In the genomic region with DNA sequence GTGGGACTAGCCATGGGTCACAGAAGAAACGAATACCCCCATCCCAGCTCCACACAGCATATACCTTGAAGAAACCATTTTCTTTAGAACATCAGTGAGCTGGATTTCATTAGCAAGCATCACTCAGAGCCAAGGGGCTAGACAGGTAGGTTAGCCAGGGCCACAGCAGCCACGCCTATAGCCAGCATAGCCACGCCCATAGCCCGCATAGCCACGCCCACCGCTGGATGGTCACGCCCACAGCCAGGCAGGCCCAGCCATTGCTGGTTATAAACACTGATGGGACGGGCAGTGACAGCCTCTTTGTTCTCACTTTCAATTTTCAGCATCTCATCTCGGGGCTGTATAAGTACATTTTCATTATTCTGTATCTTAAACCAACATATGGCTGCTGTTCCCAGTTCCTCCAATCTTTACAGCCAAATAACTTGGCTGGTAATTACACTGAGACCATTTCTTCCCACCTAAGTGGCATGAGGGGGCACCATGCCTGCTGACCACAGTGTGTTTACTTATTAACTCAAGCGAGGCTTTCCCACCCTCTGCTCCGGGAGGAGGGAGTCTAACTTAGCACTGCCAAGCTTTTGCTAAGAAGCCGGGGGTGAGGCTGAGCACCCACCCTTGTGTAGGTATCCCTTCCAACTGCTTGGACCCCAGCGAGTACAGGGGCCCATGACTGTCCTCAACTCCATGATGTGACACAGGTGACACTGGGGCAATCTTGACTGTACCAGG, we compare ENCODE assay signal across 11 mouse cellular contexts. TPM values are rescaled to one million over a fixed set of nuclear protein-coding genes. Genes with fewer than 3 reads are reported as not detected.
DNase-seq lines count a peak whose midpoint lies in the region; ATAC-seq lines count a peak whose summit lies in the region.
"Had no signal": no experiment of that assay in that cellular context is flagged by ENCODE, and none has a peak within 500 bp of the region (broad histone marks: within the 10 kb centered on the region; RNA-seq: fewer than 3 reads in every experiment).

No protein-coding gene starts in this region.

- ATAC-seq in erythroid progenitor cell, adult 5-6 weeks (replicated peaks; ENCODE audit: low FRiP score, poor library complexity, severe bottlenecking) = peak; percentile 86
- peak; percentile 68 for ATAC-seq in kidney, embryonic 15.5 days (replicated peaks; ENCODE audit: low FRiP score)

- H3K27me3 ChIP-seq in kidney, embryonic 15.5 days = no peaks in the 10 kb centered on the region
- H3K27me3 ChIP-seq: limb, embryonic 12.5 days had no signal

- peak overlapping the region; percentile 89 for H3K27ac ChIP-seq in kidney, embryonic 15.5 days
- H3K27ac ChIP-seq: limb, embryonic 12.5 days had no signal

- H3K4me3 ChIP-seq in kidney, embryonic 15.5 days (replicated peaks) = no peak overlapping the region
- H3K4me3 ChIP-seq: limb, embryonic 12.5 days had no signal

- peaks cover 92% of the 10 kb centered on the region for H3K4me1 ChIP-seq in kidney, embryonic 15.5 days

- H3K9me3 ChIP-seq in kidney, embryonic 15.5 days (replicated peaks) = no peaks in the 10 kb centered on the region
- H3K9me3 ChIP-seq: limb, embryonic 12.5 days had no signal

- no peaks in the 10 kb centered on the region for H3K36me3 ChIP-seq in kidney, embryonic 15.5 days
- H3K36me3 ChIP-seq: limb, embryonic 12.5 days had no signal

- peak overlapping the region; percentile 32 for H3K4me2 ChIP-seq in kidney, embryonic 15.5 days
- H3K4me2 ChIP-seq: limb, embryonic 12.5 days had no signal

- peak; percentile 22 to 29 for DNase-seq in lung, adult 18-20 months
- no peak for DNase-seq in lung, postnatal 25 days (ENCODE audit: low spot score)
- DNase-seq in spleen, postnatal 14 days (ENCODE audit: low spot score in 2 of 2) = peak; percentile 30 to 49
- DNase-seq in layer of hippocampus, postnatal 36 days = no peak
- no peak for DNase-seq in heart, adult 9 months (ENCODE audit: low spot score in 2 of 2)
- no peak for DNase-seq in right cerebral cortex, postnatal 36 days (ENCODE audit: low spot score in 2 of 2)
- DNase-seq: adrenal gland, adult 8-10 months; cerebellum, adult 2 months had no signal

- no peak overlapping the region for H3K9ac ChIP-seq in kidney, embryonic 15.5 days
- H3K9ac ChIP-seq: limb, embryonic 12.5 days had no signal

- WGBS in kidney, embryonic 15.5 days = 20% methylated on average over 13 of the region's 13 CpGs

RNA-seq across cellular contexts. Expression of a gene that starts 37.4 kb away (rescaled TPM):
- 1.1 and 1.3 TPM in 2 replicates for total RNA-seq in erythroid progenitor cell, adult 5-6 weeks (2015; ENCODE audit: low replicate concordance)
- 0.30 and 0.39 TPM in 2 replicates for total RNA-seq in erythroid progenitor cell, adult 5-6 weeks (2017; ENCODE audit: low replicate concordance)
- polyA plus RNA-seq in kidney, embryonic 15.5 days (2015; fragmentation: Nextera tagmentation; extraction: Ambion mirVana) = 3.7 and 3.9 TPM in 2 replicates
- 1 to 10 TPM; 4.1 to 4.7 TPM for total RNA-seq in layer of hippocampus, postnatal 36 days (2021)

Comparison
In these comparisons a context has a peak if more than half of its experiments do, and no peak if none do; other contexts are left out.
1. DNase-seq: peak in lung, adult 18-20 months (2 of 2) and spleen, postnatal 14 days (2 of 2); none in lung, postnatal 25 days (single experiment), layer of hippocampus, postnatal 36 days (0 of 2), heart, adult 9 months (0 of 2) and right cerebral cortex, postnatal 36 days (0 of 2).